Mouse (Mus musculus) G1E (cell line): ENCODE measurements around the gene Poc5.

ENCODE experiments used
- CTCF ChIP-seq: IDR thresholded peaks from 2 replicates; pipeline ENCODE4 v1.5.1; 2012; ENCODE audit warnings: low read depth, low read length, inconsistent platforms, mixed read lengths
- GATA1 ChIP-seq: IDR thresholded peaks from 2 replicates; pipeline ENCODE4 v1.6.1; 2012; ENCODE audit warnings: borderline replicate concordance, low read length, inconsistent platforms, mixed read lengths
- GATA2 ChIP-seq: IDR thresholded peaks from 2 replicates; pipeline ENCODE4 v1.6.1; 2012; ENCODE audit warnings: low read depth, low read length, inconsistent platforms, borderline replicate concordance
- POLR2AphosphoS5 ChIP-seq: IDR thresholded peaks from 2 replicates; pipeline ENCODE4 v1.6.1; 2012; ENCODE audit warnings: low read depth, low read length, inconsistent platforms; ENCODE audit not compliant: insufficient replicate concordance
- TAL1 ChIP-seq: conservative IDR thresholded peaks from 2 replicates; pipeline ENCODE4 v1.6.1; 2012; ENCODE audit warnings: low read depth, low read length, inconsistent platforms, mixed read lengths

DNA sequence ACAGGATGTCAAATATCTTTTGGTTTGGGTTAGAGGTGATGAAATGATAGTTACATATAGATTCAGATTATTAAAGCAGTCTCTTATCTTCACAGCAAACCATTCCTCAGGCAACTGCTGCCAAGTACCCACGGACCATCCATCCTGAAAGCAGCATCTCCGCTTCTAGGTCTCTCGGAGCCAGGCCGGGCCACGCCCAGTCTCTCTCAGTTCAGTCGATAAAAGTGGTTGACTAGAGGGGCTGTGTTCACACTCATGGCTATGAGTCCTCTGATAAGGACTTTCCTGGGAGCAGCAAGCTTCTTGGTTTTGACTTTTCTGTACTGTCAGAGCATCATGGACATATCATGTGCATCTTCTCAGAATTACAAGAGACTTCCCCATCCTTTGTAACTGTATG is 26.3 kb downstream of the Poc5 start:
- TF ChIP-seq GATA1 (no peak), CTCF (no peak), TAL1 (no peak), POLR2AphosphoS5 (no peak), GATA2 (no peak)
